Mouse (Mus musculus): Measurements from ENCODE around the gene Hivep1. TPM values are rescaled to one million over a fixed set of nuclear protein-coding genes. Genes with fewer than 3 reads are reported as not detected.

Gene Hivep1
- total and polyA plus RNA-seq, 3 experiments: 7.5 to 53.3 (median 24.9) TPM

DNA sequence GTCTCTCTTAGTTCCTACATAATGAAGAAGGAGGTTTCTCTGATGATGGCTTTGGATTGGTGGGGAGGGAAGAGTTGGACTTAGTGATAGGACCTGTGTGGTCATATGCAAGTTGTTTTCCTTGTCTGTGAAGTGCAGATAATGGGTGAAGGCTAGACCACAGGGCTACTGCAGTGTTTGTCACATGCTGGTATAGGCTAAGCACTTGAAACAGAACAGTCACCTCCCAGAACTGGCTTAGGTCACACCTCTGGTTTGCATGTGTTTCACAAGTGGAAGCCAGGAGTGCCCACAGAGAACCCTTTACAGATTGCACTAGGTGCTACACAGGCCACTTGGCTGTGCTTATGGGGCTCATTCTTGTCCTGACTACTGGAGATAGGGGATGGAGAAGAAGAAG lies 12.4 kb downstream of the Hivep1 start:
- Histone ChIP-seq H3K79me2 (replicated peaks; ENCODE audit: control insufficient read depth, extremely low read depth, insufficient read depth, poor library complexity, severe bottlenecking) (peaks cover 86% of the 10 kb centered on the region), H3K27me3 (replicated peaks) (no peaks in the 10 kb centered on the region), H3K4me1 (ENCODE audit: control insufficient read depth in 1 of 2, insufficient read depth in 2 of 2) (peaks cover 22 to 78% of the 10 kb centered on the region in 2 experiments), H3K9me3 (replicated peaks; ENCODE audit: low read length) (no peaks in the 10 kb centered on the region), H3K9ac (ENCODE audit: insufficient read depth, low read depth) (no peak overlapping the region), H3K36me3 (replicated peaks in 1 of 2; ENCODE audit: control insufficient read depth in 1 of 2, insufficient read depth in 1 of 2, low read length in 1 of 2) (peaks cover 80 to 90% of the 10 kb centered on the region in 2 experiments), H3K27ac (ENCODE audit: insufficient read depth, low read depth) (no peak overlapping the region), H3K4me2 (ENCODE audit: insufficient read depth, low read depth, poor library complexity, severe bottlenecking) (no peak overlapping the region), H3K4me3 (replicated peaks in 1 of 3; ENCODE audit: low read depth in 2 of 3, low read length in 2 of 3, poor library complexity in 1 of 3) (no peak overlapping the region)
- in situ Hi-C loops (cut with MboI; ENCODE audit: low pct_ligation_motif_present, low pct_unique_long_range_greater_than_20kb, low sequenced_read_pairs) (no loop called here), dilution Hi-C loops (cut with MboI; ENCODE audit: extremely low pct_ligation_motif_present, extremely low pct_unique_long_range_greater_than_20kb, low sequenced_read_pairs) (no loop called here)
- no peak for DNase-seq (ENCODE audit: extremely low read depth)
- TF ChIP-seq ETS1 (conservative IDR thresholded peaks at IDR 0.05; ENCODE audit: low read depth, low read length) (no peak), MEF2A (IDR thresholded peaks at IDR 0.05; ENCODE audit: borderline replicate concordance, low read depth, low read length) (no peak), USF1 (IDR thresholded peaks at IDR 0.05; ENCODE audit: low read depth, low read length) (no peak), MXI1 (IDR thresholded peaks at IDR 0.05; ENCODE audit: low read depth, low read length) (no peak), JUN (IDR thresholded peaks at IDR 0.05; ENCODE audit: insufficient read depth, low read depth, low read length) (no peak), MAX (IDR thresholded peaks at IDR 0.05; ENCODE audit: low read length) (no peak), NELFE (IDR thresholded peaks at IDR 0.05; ENCODE audit: low read depth, low read length) (no peak), RCOR1 (conservative IDR thresholded peaks at IDR 0.05; ENCODE audit: low read depth, low read length) (no peak), MAZ (IDR thresholded peaks at IDR 0.05; ENCODE audit: low read depth, low read length) (no peak), BHLHE40 (IDR thresholded peaks at IDR 0.05; ENCODE audit: low read depth, low read length) (no peak), KAT2A (IDR thresholded peaks at IDR 0.05; ENCODE audit: insufficient replicate concordance, low read length) (no peak), RAD21 (IDR thresholded peaks at IDR 0.05; ENCODE audit: low read depth, low read length) (no peak), E2F4 (IDR thresholded peaks at IDR 0.05; ENCODE audit: insufficient replicate concordance, low read depth, low read length) (no peak), ZNF384 (IDR thresholded peaks at IDR 0.05; ENCODE audit: low read depth, low read length) (no peak)

DNA sequence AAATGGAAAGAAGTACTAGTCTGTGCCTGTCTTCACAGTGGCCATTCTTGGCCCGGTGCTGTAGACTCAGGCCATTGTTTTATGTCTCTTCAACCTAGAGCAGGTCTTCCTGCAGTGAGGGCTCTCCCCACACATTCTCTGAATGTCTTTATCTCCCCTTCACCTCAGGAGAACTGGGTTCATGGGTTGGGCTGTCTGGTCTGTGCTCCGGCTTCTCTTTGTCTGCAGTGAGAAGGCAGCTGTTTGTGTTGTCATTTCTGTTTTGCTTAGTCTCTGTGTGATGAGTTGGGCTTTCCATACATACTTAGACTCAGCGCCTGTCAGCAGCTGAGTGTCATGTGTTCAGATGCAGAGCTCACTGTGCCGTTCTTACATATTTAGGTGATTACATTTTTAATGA lies 18.4 kb downstream of the Hivep1 start:
- Histone ChIP-seq H3K9me3 (replicated peaks; ENCODE audit: low read length) (no peaks in the 10 kb centered on the region), H3K9ac (ENCODE audit: insufficient read depth, low read depth) (no peak overlapping the region; the same call in 1 of the 2 replicates), H3K27me3 (replicated peaks) (no peaks in the 10 kb centered on the region), H3K36me3 (replicated peaks in 1 of 2; ENCODE audit: control insufficient read depth in 1 of 2, insufficient read depth in 1 of 2, low read length in 1 of 2) (peaks cover 80 to 95% of the 10 kb centered on the region in 2 experiments), H3K4me1 (ENCODE audit: control insufficient read depth in 1 of 2, insufficient read depth in 2 of 2) (peaks cover 27 to 78% of the 10 kb centered on the region in 2 experiments), H3K79me2 (replicated peaks; ENCODE audit: control insufficient read depth, extremely low read depth, insufficient read depth, poor library complexity, severe bottlenecking) (peaks cover 89% of the 10 kb centered on the region), H3K27ac (ENCODE audit: insufficient read depth, low read depth) (no peak overlapping the region), H3K4me2 (ENCODE audit: insufficient read depth, low read depth, poor library complexity, severe bottlenecking) (no peak overlapping the region), H3K4me3 (replicated peaks in 1 of 3; ENCODE audit: low read depth in 2 of 3, low read length in 2 of 3, poor library complexity in 1 of 3) (no peak overlapping the region)
- in situ Hi-C loops (cut with MboI; ENCODE audit: low pct_ligation_motif_present, low pct_unique_long_range_greater_than_20kb, low sequenced_read_pairs): no loop called here
- no peak for DNase-seq (ENCODE audit: extremely low read depth)
- TF ChIP-seq POLR2AphosphoS2 (IDR thresholded peaks at IDR 0.05; ENCODE audit: low read depth, low read length) (no peak), IRF4 (IDR thresholded peaks at IDR 0.05; ENCODE audit: low read depth, low read length) (no peak), RAD21 (IDR thresholded peaks at IDR 0.05; ENCODE audit: low read depth, low read length) (no peak), KAT2A (IDR thresholded peaks at IDR 0.05; ENCODE audit: insufficient replicate concordance, low read length) (no peak), UBTF (IDR thresholded peaks at IDR 0.05; ENCODE audit: low read depth, low read length) (no peak), NRF1 (IDR thresholded peaks at IDR 0.05; ENCODE audit: low read depth, low read length) (no peak), BHLHE40 (IDR thresholded peaks at IDR 0.05; ENCODE audit: low read depth, low read length) (no peak), CTCF (conservative IDR thresholded peaks at IDR 0.05 in 1 of 2, IDR thresholded peaks at IDR 0.05 in 1 of 2; ENCODE audit: low read depth in 2 of 2, low read length in 2 of 2) (no peak), MAFK (IDR thresholded peaks at IDR 0.05; ENCODE audit: insufficient replicate concordance, low read length) (no peak), SMC3 (IDR thresholded peaks at IDR 0.05; ENCODE audit: low read depth, low read length) (no peak), JUN (IDR thresholded peaks at IDR 0.05; ENCODE audit: insufficient read depth, low read depth, low read length) (no peak), MXI1 (IDR thresholded peaks at IDR 0.05; ENCODE audit: low read depth, low read length) (no peak), ETS1 (conservative IDR thresholded peaks at IDR 0.05; ENCODE audit: low read depth, low read length) (no peak)
- dilution Hi-C loops (cut with MboI; ENCODE audit: extremely low pct_ligation_motif_present, extremely low pct_unique_long_range_greater_than_20kb, low sequenced_read_pairs): no loop called here

Data from CH12.LX (cell line).